Mouse (Mus musculus) lung, postnatal 0 days (tissue): ENCODE measurements around the gene Hint2. TPM values are rescaled to one million over a fixed set of nuclear protein-coding genes. Genes with fewer than 3 reads are reported as not detected.

Experiments
- ATAC-seq: fragments of 200-750 bp; cut with Nextera tagmentation; 2 replicates; pipeline ENCODE4 v1.8.0; 2017; ENCODE audit warnings: moderate library complexity
- DNase-seq: peaks from one replicate; pipeline ENCODE4 v3.0.0-alpha.2; 2016; ENCODE audit warnings: low spot score
- H3K27ac ChIP-seq: fragments of 300-500 bp; sonication (generic); 2 replicates; pipeline ENCODE4 v1.5.1; 2014; ENCODE audit warnings: antibody characterized with exemption, mild to moderate bottlenecking, low read length, mixed read lengths
- H3K27me3 ChIP-seq: fragments of 300-500 bp; sonication (generic); replicated peaks from 2 replicates; pipeline ENCODE4 v1.6.1; 2014; ENCODE audit warnings: low read length, mixed read lengths; ENCODE audit not compliant: insufficient read depth
- H3K36me3 ChIP-seq: fragments of 300-500 bp; sonication (generic); 2 replicates; pipeline ENCODE4 v1.6.1; 2014; ENCODE audit warnings: low read length, mixed read lengths; ENCODE audit not compliant: insufficient read depth
- H3K4me1 ChIP-seq: fragments of 300-500 bp; sonication (generic); 2 replicates; pipeline ENCODE4 v1.6.1; 2014; ENCODE audit warnings: antibody characterized with exemption, low read depth, low read length, mixed read lengths; ENCODE audit not compliant: insufficient read depth
- H3K4me2 ChIP-seq: fragments of 300-500 bp; sonication (generic); replicated peaks from 2 replicates; pipeline ENCODE4 v1.6.1; 2014; ENCODE audit warnings: low read depth, mild to moderate bottlenecking, low read length, moderate library complexity, mixed read lengths
- H3K4me3 ChIP-seq: fragments of 300-500 bp; sonication (generic); 2 replicates; pipeline ENCODE4 v1.5.1; 2014; ENCODE audit warnings: low read depth, low read length
- H3K9ac ChIP-seq: fragments of 300-500 bp; sonication (generic); replicated peaks from 2 replicates; pipeline ENCODE4 v1.6.1; 2014; ENCODE audit warnings: low read depth, mild to moderate bottlenecking
- H3K9me3 ChIP-seq: fragments of 300-500 bp; sonication (generic); 2 replicates; pipeline ENCODE4 v1.6.1; 2016; ENCODE audit warnings: low read length, mixed read lengths
- CTCF ChIP-seq: IDR thresholded peaks from 2 replicates; pipeline ENCODE4 v1.5.1; 2016; ENCODE audit warnings: antibody characterized with exemption, mild to moderate bottlenecking
- EP300 ChIP-seq: IDR thresholded peaks from 2 replicates; pipeline ENCODE4 v1.6.1; 2016; ENCODE audit warnings: antibody characterized with exemption, mild to moderate bottlenecking, control low read depth
- WGBS: fragments of 180-500 bp; shearing (Covaris S2); extraction: QIAGEN DNeasy Blood & Tissue Kit; methylation state at CpG from one replicate; pipeline ENCODE4 v1.1.7; 2014; 5-methylcytosine and 5-hydroxymethylcytosine counted together
- polyA plus RNA-seq: library from polyadenylated mRNA; unstranded; fragments of >200 nt; fragmentation: Nextera tagmentation; extraction: Ambion mirVana; gene quantifications from 2 replicates; pipeline ENCODE4 v1.2.1, GENCODE M21; 2015

Gene Hint2
- polyA plus RNA-seq, 1 experiment from 2014 or later: 132 TPM

DNA sequence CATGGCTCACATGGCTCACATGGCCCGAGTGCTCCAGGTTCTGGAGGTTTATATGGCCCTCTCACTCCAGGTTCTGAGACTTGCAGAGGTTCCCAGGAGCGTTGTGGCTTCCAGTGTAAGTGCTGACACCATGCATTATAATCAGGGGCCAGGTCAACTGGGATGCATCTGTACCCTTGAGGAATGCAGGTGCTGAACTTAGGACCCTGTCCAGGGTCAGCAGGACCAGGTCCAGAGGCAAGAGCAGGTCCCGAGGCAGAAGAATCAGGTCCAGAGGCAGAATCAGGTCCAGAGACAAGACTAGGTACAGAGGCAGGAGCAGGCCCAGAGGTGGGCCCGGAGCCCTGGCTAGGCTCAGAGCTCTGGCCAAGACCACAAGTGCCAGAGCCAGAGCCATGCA, 3.5 kb downstream of the Hint2 start:
- no peak overlapping the region; the same call in 1 of the 2 replicates for H3K4me2 ChIP-seq
- no peaks in the 10 kb centered on the region for H3K36me3 ChIP-seq
- 86% methylated on average over 4 of the region's 4 CpGs for WGBS
- TF ChIP-seq CTCF: no peak
- H3K27ac ChIP-seq: no peak overlapping the region
- DNase-seq (no peak), ATAC-seq (no peak)
- peaks cover 5% of the 10 kb centered on the region; the same call in 1 of the 2 replicates for H3K4me1 ChIP-seq
- no peaks in the 10 kb centered on the region; the same call in 1 of the 2 replicates for H3K9me3 ChIP-seq
- H3K27me3 ChIP-seq: no peaks in the 10 kb centered on the region
- no peak overlapping the region for H3K4me3 ChIP-seq
- no peak overlapping the region for H3K9ac ChIP-seq

DNA sequence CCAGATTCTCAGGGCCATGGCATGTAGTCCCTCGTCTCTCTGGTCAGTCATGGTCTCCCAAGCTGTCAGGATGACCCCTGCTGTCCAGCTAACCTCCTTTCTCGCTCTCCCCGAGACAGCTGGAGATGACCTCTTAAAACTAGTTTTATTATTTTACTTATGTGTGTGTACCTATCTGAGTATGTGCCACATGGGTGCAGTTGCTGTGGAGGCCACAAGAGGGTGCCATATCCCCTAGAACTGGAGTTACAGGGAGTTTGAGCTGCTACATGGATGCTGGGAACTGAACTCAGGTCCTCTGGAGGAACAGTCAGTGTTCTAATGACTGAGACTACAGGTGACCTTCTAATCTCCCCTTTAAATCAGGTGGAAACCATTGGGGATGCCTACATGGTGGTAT, 6.5 kb downstream of the Hint2 start:
- Histone ChIP-seq H3K9me3 (no peaks in the 10 kb centered on the region; the same call in 1 of the 2 replicates), H3K36me3 (no peaks in the 10 kb centered on the region), H3K9ac (no peak overlapping the region), H3K4me1 (no peaks in the 10 kb centered on the region), H3K4me2 (no peak overlapping the region), H3K27ac (no peak overlapping the region), H3K27me3 (no peaks in the 10 kb centered on the region), H3K4me3 (no peak overlapping the region)
- ATAC-seq (no peak), DNase-seq (no peak)
- peak; percentile 51 for TF ChIP-seq CTCF
- TF ChIP-seq EP300: no peak
- WGBS: 90% methylated on average over 3 of the region's 3 CpGs

DNA sequence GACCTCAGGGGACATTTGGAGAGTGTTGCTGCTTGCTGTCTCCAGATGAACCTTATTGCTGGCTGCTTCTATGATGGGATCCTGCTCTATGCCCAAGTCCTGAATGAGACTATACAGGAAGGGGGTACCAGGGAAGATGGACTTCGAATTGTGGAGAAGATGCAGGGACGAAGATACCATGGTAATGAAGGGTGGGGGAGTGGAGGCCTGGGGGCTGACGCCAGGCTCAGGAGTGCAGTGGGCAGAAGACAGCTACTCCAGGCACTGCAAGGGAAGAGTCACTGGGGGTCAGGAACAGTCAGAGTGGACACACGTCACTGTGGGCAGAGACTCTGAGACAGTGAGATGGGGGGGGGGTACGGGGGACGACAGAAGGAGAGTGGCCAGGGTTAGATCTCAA, 15.8 kb downstream of the Hint2 start:
- 86% methylated on average over 6 of the region's 6 CpGs for WGBS
- ATAC-seq: no peak
- H3K27ac ChIP-seq: no peak overlapping the region
- H3K27me3 ChIP-seq: no peaks in the 10 kb centered on the region
- no peak for TF ChIP-seq CTCF
- TF ChIP-seq EP300: no peak
- no peak overlapping the region for H3K4me3 ChIP-seq
- no peak overlapping the region for H3K9ac ChIP-seq
- H3K4me1 ChIP-seq: no peaks in the 10 kb centered on the region
- DNase-seq: no peak
- no peak overlapping the region for H3K4me2 ChIP-seq
- no peaks in the 10 kb centered on the region for H3K36me3 ChIP-seq
- no peaks in the 10 kb centered on the region for H3K9me3 ChIP-seq

DNA sequence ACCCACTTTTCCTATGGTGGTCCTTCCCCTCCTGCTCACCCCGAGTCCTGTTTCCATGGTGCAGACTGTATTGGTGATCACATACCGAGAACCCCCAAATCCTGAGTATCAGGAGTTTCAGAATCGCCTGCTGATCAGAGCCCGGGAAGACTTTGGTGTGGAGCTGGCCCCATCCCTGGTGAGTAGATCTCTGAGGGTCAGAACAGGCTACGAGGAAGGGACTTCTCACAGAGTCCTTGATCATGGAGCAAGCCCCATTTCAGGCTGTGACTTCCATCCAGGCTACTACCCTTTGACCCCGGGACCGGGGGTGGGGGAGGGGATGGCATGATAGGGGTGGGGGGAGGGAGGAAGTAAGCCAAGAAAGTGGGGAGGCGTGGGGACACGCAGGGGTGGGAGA, 16.2 kb downstream of the Hint2 start:
- no peak for ATAC-seq
- Histone ChIP-seq H3K27ac (no peak overlapping the region), H3K4me1 (no peaks in the 10 kb centered on the region), H3K36me3 (no peaks in the 10 kb centered on the region), H3K9me3 (no peaks in the 10 kb centered on the region), H3K9ac (no peak overlapping the region), H3K4me2 (no peak overlapping the region), H3K4me3 (no peak overlapping the region), H3K27me3 (no peaks in the 10 kb centered on the region)
- 72% methylated on average over 9 of the region's 9 CpGs for WGBS
- TF ChIP-seq EP300 (no peak), CTCF (no peak)
- DNase-seq: no peak

GRCm38 (mm10) chr4:43636751-43637150, 19.5 kb downstream of the Hint2 start:
- no peak for ATAC-seq
- H3K27me3 ChIP-seq: no peaks in the 10 kb centered on the region
- H3K4me3 ChIP-seq: no peak overlapping the region
- no peaks in the 10 kb centered on the region for H3K9me3 ChIP-seq
- no peak overlapping the region for H3K4me2 ChIP-seq
- H3K36me3 ChIP-seq: no peaks in the 10 kb centered on the region
- no peak overlapping the region for H3K27ac ChIP-seq
- H3K4me1 ChIP-seq: peaks cover 4% of the 10 kb centered on the region; the same call in 1 of the 2 replicates
- TF ChIP-seq EP300 (no peak), CTCF (no peak)
- H3K9ac ChIP-seq: no peak overlapping the region
- 80% methylated on average over 6 of the region's 6 CpGs for WGBS
- no peak for DNase-seq

DNA sequence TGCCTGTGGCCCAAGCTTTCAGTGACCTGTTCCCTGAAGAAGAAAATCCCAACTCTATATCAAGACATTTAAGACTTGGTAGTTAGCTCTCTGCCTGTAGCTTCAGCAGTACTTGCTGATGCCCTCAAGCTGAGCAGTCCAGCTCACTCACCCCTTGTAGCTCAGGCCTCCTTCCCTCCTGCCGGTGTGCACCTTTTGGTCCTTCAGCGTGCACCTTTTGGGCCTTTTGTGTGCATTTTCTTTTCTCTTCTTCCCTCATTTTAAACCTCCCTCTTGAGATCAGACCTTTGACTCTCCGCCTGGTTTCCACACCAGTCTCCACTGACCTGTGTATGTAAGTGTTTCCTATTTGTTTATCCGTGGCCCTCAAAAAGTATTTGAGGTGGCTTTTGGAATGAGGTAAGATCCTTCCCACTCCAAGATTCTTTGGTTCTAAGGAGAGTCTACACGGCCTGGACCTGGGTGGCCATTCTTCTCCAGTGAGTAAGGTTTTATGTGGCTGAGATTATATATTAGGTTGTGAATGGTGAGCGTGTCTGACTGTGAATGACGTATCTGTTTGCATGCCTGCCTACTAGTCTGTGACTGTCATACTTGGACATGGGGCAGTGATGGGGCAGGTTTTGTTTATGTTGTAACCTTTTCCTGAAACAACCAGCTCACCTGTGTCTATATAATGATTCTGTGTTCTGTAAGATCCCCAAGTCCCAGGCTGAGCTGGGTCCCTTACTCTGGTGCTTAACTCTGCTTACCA, 21.5 kb downstream of the Hint2 start:
- no peaks in the 10 kb centered on the region for H3K9me3 ChIP-seq
- H3K9ac ChIP-seq: no peak overlapping the region
- 70% methylated on average over 7 of the region's 7 CpGs for WGBS
- no peaks in the 10 kb centered on the region for H3K36me3 ChIP-seq
- no peak overlapping the region for H3K27ac ChIP-seq
- peak; percentile 15 for DNase-seq
- TF ChIP-seq CTCF (no peak), EP300 (no peak)
- H3K4me1 ChIP-seq: peaks cover 4% of the 10 kb centered on the region; the same call in 1 of the 2 replicates
- H3K4me2 ChIP-seq: no peak overlapping the region
- no peak for ATAC-seq
- H3K27me3 ChIP-seq: no peaks in the 10 kb centered on the region
- no peak overlapping the region for H3K4me3 ChIP-seq
